Mouse (Mus musculus) forebrain, postnatal 0 days (tissue): ENCODE data around the gene Higd1a. TPM values are rescaled to one million over a fixed set of nuclear protein-coding genes. Genes with fewer than 3 reads are reported as not detected.

ENCODE experiments used
- ATAC-seq: fragments of 200-750 bp; cut with Nextera tagmentation; 2 replicates; pipeline ENCODE4 v1.8.0; 2017; ENCODE audit warnings: mild to moderate bottlenecking, moderate library complexity
- DNase-seq: peaks from one replicate; pipeline ENCODE4 v3.0.0-alpha.2; 2015
- H3K27ac ChIP-seq: fragments of 300-500 bp; sonication (generic); 2 replicates; pipeline ENCODE4 v1.5.1; 2014; ENCODE audit warnings: low read depth, mild to moderate bottlenecking, antibody characterized with exemption, low read length, moderate library complexity, mixed read lengths
- H3K27me3 ChIP-seq: fragments of 300-500 bp; sonication (generic); 2 replicates; pipeline ENCODE4 v1.6.1; 2014; ENCODE audit warnings: mild to moderate bottlenecking, low read length, mixed read lengths; ENCODE audit not compliant: insufficient read depth
- H3K36me3 ChIP-seq: fragments of 300-500 bp; sonication (generic); 2 replicates; pipeline ENCODE4 v1.6.1; 2014; ENCODE audit warnings: mild to moderate bottlenecking, moderate library complexity; ENCODE audit not compliant: insufficient read depth
- H3K4me1 ChIP-seq: fragments of 300-500 bp; sonication (generic); 2 replicates; pipeline ENCODE4 v1.6.1; 2014; ENCODE audit warnings: antibody characterized with exemption; ENCODE audit not compliant: insufficient read depth
- H3K4me2 ChIP-seq: fragments of 300-500 bp; sonication (generic); 2 replicates; pipeline ENCODE4 v1.6.1; 2014; ENCODE audit warnings: low read depth, mild to moderate bottlenecking, moderate library complexity
- H3K4me3 ChIP-seq: fragments of 300-500 bp; sonication (generic); 2 replicates; pipeline ENCODE4 v1.5.1; 2014; ENCODE audit warnings: low read depth, low read length, mixed read lengths
- H3K9ac ChIP-seq: fragments of 300-500 bp; sonication (generic); 2 replicates; pipeline ENCODE4 v1.6.1; 2014; ENCODE audit warnings: mild to moderate bottlenecking
- H3K9me3 ChIP-seq: fragments of 300-500 bp; sonication (generic); 2 replicates; pipeline ENCODE4 v1.6.1; 2016; ENCODE audit warnings: low read length
- CTCF ChIP-seq: sonication (generic); IDR thresholded peaks from 2 replicates; pipeline ENCODE4 v1.5.1; 2016; ENCODE audit warnings: antibody characterized with exemption, control low read depth, low read depth
- WGBS: fragments of 180-500 bp; shearing (Covaris S2); extraction: QIAGEN DNeasy Blood & Tissue Kit; methylation state at CpG from one replicate; pipeline ENCODE4 v1.1.7; 2014; 5-methylcytosine and 5-hydroxymethylcytosine counted together
- polyA plus RNA-seq: library from polyadenylated mRNA; unstranded; fragments of >200 nt; fragmentation: Nextera tagmentation; extraction: Ambion mirVana; gene quantifications from 2 replicates; pipeline ENCODE4 v1.2.1, GENCODE M21; 2015
- total RNA-seq: library from RNA; depleted of rRNA; stranded (reverse); fragments of >200 nt; gene quantifications from 2 replicates; pipeline ENCODE4 v1.2.3, GENCODE M21; 2014

Gene Higd1a
- total and polyA plus RNA-seq, 2 experiments from 2014 or later, result 35.1 to 134 TPM

DNA sequence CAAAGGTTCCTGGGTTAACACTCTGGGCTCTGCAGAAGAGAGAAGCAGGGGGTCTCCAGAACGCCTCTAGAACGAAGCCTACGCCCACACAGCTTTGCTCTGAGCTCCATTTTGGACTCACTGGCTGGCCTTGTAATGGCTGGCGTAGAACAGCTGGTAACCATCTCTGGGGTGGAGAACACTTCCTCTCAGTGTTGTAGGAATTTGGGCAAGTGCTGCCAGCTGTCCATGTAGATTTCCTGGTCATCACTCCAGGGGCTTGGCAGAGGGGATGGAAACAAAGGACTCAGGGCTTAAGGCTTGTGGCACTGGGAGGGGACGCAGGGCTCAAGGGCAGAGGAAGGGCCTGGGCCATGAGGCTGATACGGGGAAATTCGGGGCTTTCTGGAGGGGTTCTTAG lies 36.3 kb upstream of the Higd1a start:
- WGBS, result 79% methylated on average over 7 of the region's 7 CpGs
- ATAC-seq, result no peak

GRCm38 (mm10) chr9:121892057-121892687 lies 34.0 kb upstream of the Higd1a start:
- ATAC-seq (no peak), DNase-seq (no peak)
- Histone ChIP-seq H3K4me2 (no peak overlapping the region), H3K27ac (no peak overlapping the region), H3K4me1 (no peaks in the 10 kb centered on the region), H3K4me3 (no peak overlapping the region), H3K9ac (no peak overlapping the region), H3K36me3 (no peaks in the 10 kb centered on the region), H3K27me3 (no peaks in the 10 kb centered on the region; the same call in 1 of the 2 replicates), H3K9me3 (no peaks in the 10 kb centered on the region)
- TF ChIP-seq CTCF, result no peak
- 87% methylated on average over 12 of the region's 12 CpGs for WGBS

More for the DNA sequence above, 36.3 kb upstream of the Higd1a start:
- Histone ChIP-seq H3K4me1 (no peaks in the 10 kb centered on the region), H3K27me3 (no peaks in the 10 kb centered on the region; the same call in 1 of the 2 replicates), H3K9me3 (no peaks in the 10 kb centered on the region), H3K36me3 (no peaks in the 10 kb centered on the region), H3K9ac (no peak overlapping the region), H3K4me3 (no peak overlapping the region), H3K4me2 (no peak overlapping the region), H3K27ac (no peak overlapping the region)
- DNase-seq, result no peak
- no peak for TF ChIP-seq CTCF

GRCm38 (mm10) chr9:121891301-121891700 lies 33.1 kb upstream of the Higd1a start:
- Histone ChIP-seq H3K27me3 (no peaks in the 10 kb centered on the region; the same call in 1 of the 2 replicates), H3K27ac (no peak overlapping the region), H3K4me3 (no peak overlapping the region), H3K9me3 (no peaks in the 10 kb centered on the region), H3K4me2 (no peak overlapping the region), H3K9ac (no peak overlapping the region), H3K4me1 (no peaks in the 10 kb centered on the region), H3K36me3 (no peaks in the 10 kb centered on the region)
- no peak for TF ChIP-seq CTCF
- DNase-seq (no peak), ATAC-seq (no peak)
- WGBS, result 88% methylated on average over 9 of the region's 9 CpGs

DNA sequence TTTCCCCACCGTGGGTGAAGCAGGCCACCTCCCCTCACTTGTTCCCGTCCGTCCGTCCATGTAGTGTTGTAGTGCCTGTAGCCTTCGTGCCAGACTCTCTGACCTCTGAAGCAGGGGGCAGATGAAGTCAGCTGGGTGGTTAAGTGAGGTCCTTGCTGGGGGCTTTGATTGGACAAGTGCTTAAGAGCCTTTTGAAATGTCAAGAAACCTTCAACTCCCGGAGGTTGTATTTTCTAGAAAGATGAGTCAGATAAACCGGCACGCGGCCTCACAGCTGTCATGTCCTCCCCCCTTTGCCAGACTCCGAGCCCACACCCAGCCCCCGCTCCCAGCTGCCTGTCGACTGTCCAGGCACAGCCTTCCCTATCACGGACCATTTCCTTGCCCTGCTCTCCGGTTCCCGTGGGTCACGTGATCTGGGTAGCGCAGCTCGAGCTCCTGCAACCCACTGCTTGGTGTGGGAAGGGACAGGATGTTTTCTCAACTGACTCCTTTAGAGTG lies 32.3 kb upstream of the Higd1a start:
- H3K4me3 ChIP-seq, result no peak overlapping the region
- no peak overlapping the region for H3K27ac ChIP-seq
- H3K9me3 ChIP-seq, result no peaks in the 10 kb centered on the region
- H3K4me2 ChIP-seq, result no peak overlapping the region
- no peaks in the 10 kb centered on the region for H3K36me3 ChIP-seq
- no peak overlapping the region for H3K9ac ChIP-seq
- ATAC-seq (no peak), DNase-seq (no peak)
- no peak for TF ChIP-seq CTCF
- 58% methylated on average over 18 of the region's 18 CpGs for WGBS
- no peaks in the 10 kb centered on the region for H3K4me1 ChIP-seq
- H3K27me3 ChIP-seq, result no peaks in the 10 kb centered on the region; the same call in 1 of the 2 replicates

DNA sequence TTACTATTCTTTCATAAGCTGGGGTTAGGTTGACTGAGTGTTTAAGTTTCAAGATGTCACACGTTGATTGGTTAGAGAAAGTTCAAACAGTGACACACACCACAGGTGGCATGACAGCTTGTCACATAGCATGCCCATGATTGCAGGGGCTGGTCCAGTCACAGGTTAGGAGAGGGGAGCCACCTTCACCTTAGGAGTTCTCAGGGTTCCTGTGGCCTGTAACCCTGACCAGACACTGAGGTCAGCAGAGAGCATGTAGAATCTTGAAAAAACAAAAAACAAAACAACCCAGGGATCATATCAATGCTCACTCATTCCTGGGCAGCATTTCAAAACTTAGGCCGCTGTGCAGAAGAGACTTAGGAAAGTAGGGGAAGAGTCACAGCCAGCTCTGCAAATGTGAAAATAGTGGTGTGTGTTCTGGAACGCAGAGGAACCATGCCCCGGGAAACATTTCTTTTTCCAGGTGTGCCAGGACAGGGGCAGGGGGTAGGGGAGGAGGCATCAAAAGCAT lies 31.8 kb upstream of the Higd1a start:
- no peak overlapping the region for H3K4me2 ChIP-seq
- WGBS, result 78% methylated on average over 4 of the region's 4 CpGs

DNA sequence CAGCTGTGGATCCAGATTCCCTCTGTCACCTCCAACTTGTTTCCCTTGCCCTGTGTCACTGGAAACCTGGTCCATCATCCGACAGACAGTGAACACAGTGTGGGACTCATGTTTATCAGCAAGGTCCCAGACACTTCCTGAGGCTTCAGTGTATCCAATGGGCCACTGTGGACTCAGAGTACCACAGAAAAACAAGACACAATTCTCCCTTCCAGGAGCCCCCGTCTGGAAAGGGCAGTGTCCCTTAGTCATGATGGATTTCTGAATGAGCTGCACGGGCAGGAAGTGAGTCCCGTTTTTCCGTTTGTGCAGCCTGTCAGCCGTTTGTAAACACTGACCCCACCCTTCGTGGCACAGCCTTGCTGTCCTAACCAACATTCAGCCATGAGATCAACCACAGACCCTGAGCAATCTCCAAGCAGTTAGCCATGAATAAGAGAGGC lies 23.9 kb upstream of the Higd1a start:
- 74% methylated on average over 7 of the region's 7 CpGs for whole genome bisulfite sequencing
- ATAC-seq, result no peak

More for the DNA sequence above, 31.8 kb upstream of the Higd1a start:
- no peak for ATAC-seq
- no peak overlapping the region for H3K9ac ChIP-seq
- DNase-seq, result no peak
- H3K9me3 ChIP-seq, result no peaks in the 10 kb centered on the region
- TF ChIP-seq CTCF, result no peak
- no peaks in the 10 kb centered on the region for H3K36me3 ChIP-seq
- no peaks in the 10 kb centered on the region for H3K4me1 ChIP-seq
- no peaks in the 10 kb centered on the region; the same call in 1 of the 2 replicates for H3K27me3 ChIP-seq
- H3K4me3 ChIP-seq, result no peak overlapping the region
- no peak overlapping the region for H3K27ac ChIP-seq

DNA sequence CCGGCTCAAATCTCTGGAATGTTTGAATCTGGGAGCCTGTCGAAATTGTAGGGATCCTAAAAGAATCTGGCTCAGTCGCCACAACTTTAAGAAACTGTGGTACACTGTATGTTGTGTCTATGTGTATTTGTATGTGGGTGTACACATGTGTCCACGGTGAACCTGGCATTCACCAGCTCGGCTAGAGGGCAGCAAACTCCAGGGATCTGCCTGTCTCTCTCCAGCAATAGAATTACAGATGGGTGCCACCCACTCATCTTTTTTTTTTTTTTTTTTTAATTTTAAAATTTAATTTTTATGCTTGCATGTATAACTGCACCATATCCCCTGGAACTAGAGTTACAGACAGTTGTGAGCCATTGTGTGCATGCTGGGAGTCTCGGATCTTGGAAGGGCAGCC lies 23.1 kb upstream of the Higd1a start:
- Histone ChIP-seq H3K9me3 (no peaks in the 10 kb centered on the region), H3K4me2 (no peak overlapping the region), H3K9ac (no peak overlapping the region), H3K4me1 (no peaks in the 10 kb centered on the region), H3K27me3 (no peaks in the 10 kb centered on the region), H3K4me3 (no peak overlapping the region), H3K36me3 (no peaks in the 10 kb centered on the region), H3K27ac (no peak overlapping the region)
- ATAC-seq (no peak), DNase-seq (no peak)
- 78% methylated on average over 6 of the region's 6 CpGs for WGBS
- no peak for TF ChIP-seq CTCF

More for the DNA sequence above, 23.9 kb upstream of the Higd1a start:
- H3K36me3 ChIP-seq, result no peaks in the 10 kb centered on the region
- H3K27ac ChIP-seq, result no peak overlapping the region
- no peak overlapping the region for H3K9ac ChIP-seq
- no peaks in the 10 kb centered on the region for H3K27me3 ChIP-seq
- no peaks in the 10 kb centered on the region for H3K4me1 ChIP-seq
- H3K4me3 ChIP-seq, result no peak overlapping the region
- H3K4me2 ChIP-seq, result no peak overlapping the region
- TF ChIP-seq CTCF, result no peak
- H3K9me3 ChIP-seq, result no peaks in the 10 kb centered on the region
- no peak for DNase-seq
